Mouse (Mus musculus) MEL (cell line): ENCODE data around the gene Adamts14. TPM values are rescaled to one million over a fixed set of nuclear protein-coding genes. Genes with fewer than 3 reads are reported as not detected.

ENCODE experiments used
- DNase-seq: peaks from one replicate; pipeline ENCODE4 v3.0.0; 2011; ENCODE audit warnings: low read depth, low spot score
- H3K27ac ChIP-seq: 2 replicates; pipeline ENCODE4 v1.5.1; 2012; ENCODE audit warnings: low read depth, mild to moderate bottlenecking, control low read depth, low read length, moderate library complexity; ENCODE audit not compliant: control insufficient read depth
- H3K27me3 ChIP-seq, 2 experiments: fragments of 150-350 bp in 1 of 2; sonication (generic) in 1 of 2; 2 replicates each; pipeline ENCODE4 v1.6.1; 2012; ENCODE audit warnings: low read length in 2 of 2, mild to moderate bottlenecking in 2 of 2, improper control_type of control experiment in 1 of 2, moderate library complexity in 1 of 2; ENCODE audit not compliant: insufficient read depth in 2 of 2, control insufficient read depth in 1 of 2
- H3K36me3 ChIP-seq, 2 experiments: 2 replicates each; pipeline ENCODE4 v1.6.1; 2012 to 2014; ENCODE audit warnings: low read length in 2 of 2, improper control_type of control experiment in 1 of 2, inconsistent platforms in 1 of 2, mild to moderate bottlenecking in 1 of 2; ENCODE audit not compliant: insufficient read depth in 2 of 2, control insufficient read depth in 1 of 2
- H3K4me1 ChIP-seq, 2 experiments: fragments of 150-350 bp in 1 of 2; sonication (generic) in 1 of 2; 2 replicates each; pipeline ENCODE4 v1.6.1; 2012; ENCODE audit warnings: low read length in 2 of 2, improper control_type of control experiment in 1 of 2, mild to moderate bottlenecking in 1 of 2; ENCODE audit not compliant: insufficient read depth in 2 of 2, control insufficient read depth in 1 of 2
- H3K4me3 ChIP-seq, 2 experiments: fragments of 150-350 bp in 1 of 2; sonication (generic) in 1 of 2; 2 replicates each; pipeline ENCODE4 v1.5.1; 2012; ENCODE audit warnings: low read depth in 2 of 2, low read length in 2 of 2, mild to moderate bottlenecking in 2 of 2, moderate library complexity in 2 of 2, control low read depth in 1 of 2, improper control_type of control experiment in 1 of 2; ENCODE audit not compliant: control insufficient read depth in 1 of 2, insufficient read depth in 1 of 2
- H3K79me2 ChIP-seq: 2 replicates; pipeline ENCODE4 v1.6.1; 2012; ENCODE audit warnings: mild to moderate bottlenecking, low read length, moderate library complexity; ENCODE audit not compliant: control insufficient read depth, poor library complexity, insufficient read depth
- H3K9ac ChIP-seq: 2 replicates; pipeline ENCODE4 v1.6.1; 2012; ENCODE audit warnings: low read depth, mild to moderate bottlenecking, control low read depth, low read length, moderate library complexity; ENCODE audit not compliant: control insufficient read depth, poor library complexity, severe bottlenecking
- H3K9me3 ChIP-seq: fragments of 150-350 bp; sonication (generic); replicated peaks from 2 replicates; pipeline ENCODE4 v1.6.1; 2012; ENCODE audit warnings: mild to moderate bottlenecking, low read length, improper control_type of control experiment, moderate library complexity; ENCODE audit not compliant: insufficient read depth
- BHLHE40 ChIP-seq: IDR thresholded peaks from 2 replicates; pipeline ENCODE4 v1.6.1; 2012; ENCODE audit warnings: low read depth, mild to moderate bottlenecking, inconsistent platforms, low read length, improper control_type of control experiment, borderline replicate concordance
- CHD1 ChIP-seq: IDR thresholded peaks from 2 replicates; pipeline ENCODE4 v1.6.1; 2012; ENCODE audit warnings: low read depth, mild to moderate bottlenecking, inconsistent platforms, low read length, improper control_type of control experiment
- CTCF ChIP-seq, 3 experiments: IDR thresholded peaks in 2 of 3; conservative IDR thresholded peaks in 1 of 3; 2 replicates each; pipeline ENCODE4 v1.5.1; 2011 to 2012; ENCODE audit warnings: low read length in 3 of 3, low read depth in 2 of 3, mild to moderate bottlenecking in 2 of 3, improper control_type of control experiment in 1 of 3, inconsistent platforms in 1 of 3, mixed read lengths in 1 of 3, moderate library complexity in 1 of 3; ENCODE audit not compliant: control insufficient read depth in 1 of 3, insufficient read depth in 1 of 3, poor library complexity in 1 of 3, severe bottlenecking in 1 of 3
- ELF1 ChIP-seq: IDR thresholded peaks from 2 replicates; pipeline ENCODE4 v1.6.1; 2014; ENCODE audit warnings: low read depth, mild to moderate bottlenecking, inconsistent platforms, low read length, improper control_type of control experiment, moderate library complexity
- EP300 ChIP-seq, 2 experiments: IDR thresholded peaks; 2 replicates each; pipeline ENCODE4 v1.6.1; 2011; ENCODE audit warnings: improper control_type of control experiment in 2 of 2, low read length in 2 of 2, low read depth in 1 of 2, mild to moderate bottlenecking in 1 of 2
- ETS1 ChIP-seq: IDR thresholded peaks from 2 replicates; pipeline ENCODE4 v1.6.1; 2012; ENCODE audit warnings: low read depth, mild to moderate bottlenecking, inconsistent platforms, low read length, improper control_type of control experiment, moderate library complexity
- GABPA ChIP-seq: IDR thresholded peaks from 2 replicates; pipeline ENCODE4 v1.6.1; 2012; ENCODE audit warnings: low read depth, mild to moderate bottlenecking, inconsistent platforms, low read length, improper control_type of control experiment, moderate library complexity
- GATA1 ChIP-seq: IDR thresholded peaks from 2 replicates; pipeline ENCODE4 v1.6.1; 2011; ENCODE audit warnings: low read depth, low read length, improper control_type of control experiment
- JUND ChIP-seq: IDR thresholded peaks from 2 replicates; pipeline ENCODE4 v1.6.1; 2011; ENCODE audit warnings: low read depth, mild to moderate bottlenecking, improper control_type of control experiment, low read length
- KAT2A ChIP-seq: conservative IDR thresholded peaks from 2 replicates; pipeline ENCODE4 v1.6.1; 2012; ENCODE audit warnings: low read depth, low read length, improper control_type of control experiment, inconsistent platforms
- MAX ChIP-seq: IDR thresholded peaks from 2 replicates; pipeline ENCODE4 v1.6.1; 2011; ENCODE audit warnings: low read length, improper control_type of control experiment
- MAZ ChIP-seq: IDR thresholded peaks from 2 replicates; pipeline ENCODE4 v1.6.1; 2012; ENCODE audit warnings: low read depth, mild to moderate bottlenecking, inconsistent platforms, low read length, improper control_type of control experiment
- MEF2A ChIP-seq: IDR thresholded peaks from 2 replicates; pipeline ENCODE4 v1.6.1; 2014; ENCODE audit warnings: low read depth, mild to moderate bottlenecking, inconsistent platforms, low read length, improper control_type of control experiment; ENCODE audit not compliant: poor library complexity, insufficient replicate concordance, severe bottlenecking; ENCODE audit errors: extremely low read depth
- MYB ChIP-seq: IDR thresholded peaks from 2 replicates; pipeline ENCODE4 v1.6.1; 2011; ENCODE audit warnings: mild to moderate bottlenecking, low read depth, low read length, improper control_type of control experiment
- MYC ChIP-seq: IDR thresholded peaks from 2 replicates; pipeline ENCODE4 v1.6.1; 2011; ENCODE audit warnings: low read depth, mild to moderate bottlenecking, low read length, improper control_type of control experiment, moderate library complexity
- NRF1 ChIP-seq: IDR thresholded peaks from 2 replicates; pipeline ENCODE4 v1.6.1; 2014; ENCODE audit warnings: low read depth, mild to moderate bottlenecking, inconsistent platforms, low read length, improper control_type of control experiment, moderate library complexity; ENCODE audit not compliant: poor library complexity, insufficient read depth, severe bottlenecking
- POLR2A ChIP-seq, 2 experiments: IDR thresholded peaks; 2 replicates each; pipeline ENCODE4 v1.6.1; 2011 to 2012; ENCODE audit warnings: low read length in 2 of 2, mild to moderate bottlenecking in 2 of 2, control low read depth in 1 of 2, improper control_type of control experiment in 1 of 2, low read depth in 1 of 2, moderate library complexity in 1 of 2; ENCODE audit not compliant: control insufficient read depth in 1 of 2, insufficient read depth in 1 of 2, poor library complexity in 1 of 2
- RAD21 ChIP-seq: IDR thresholded peaks from 2 replicates; pipeline ENCODE4 v1.6.1; 2011; ENCODE audit warnings: mild to moderate bottlenecking, low read depth, low read length, improper control_type of control experiment
- RCOR1 ChIP-seq: IDR thresholded peaks from 2 replicates; pipeline ENCODE4 v1.6.1; 2012; ENCODE audit warnings: low read depth, mild to moderate bottlenecking, inconsistent platforms, low read length, improper control_type of control experiment
- SMC3 ChIP-seq: IDR thresholded peaks from 2 replicates; pipeline ENCODE4 v1.6.1; 2011; ENCODE audit warnings: low read depth, low read length, improper control_type of control experiment
- TBP ChIP-seq: IDR thresholded peaks from 2 replicates; pipeline ENCODE4 v1.8.0; 2011; ENCODE audit warnings: low read depth, low read length, improper control_type of control experiment
- TCF12 ChIP-seq: IDR thresholded peaks from 2 replicates; pipeline ENCODE4 v1.6.1; 2014; ENCODE audit warnings: low read depth, mild to moderate bottlenecking, inconsistent platforms, low read length, improper control_type of control experiment, moderate library complexity
- UBTF ChIP-seq: IDR thresholded peaks from 2 replicates; pipeline ENCODE4 v1.6.1; 2012; ENCODE audit warnings: low read depth, mild to moderate bottlenecking, inconsistent platforms, low read length, improper control_type of control experiment, moderate library complexity, borderline replicate concordance; ENCODE audit not compliant: insufficient read depth
- USF1 ChIP-seq: IDR thresholded peaks from 2 replicates; pipeline ENCODE4 v1.6.1; 2014; ENCODE audit warnings: low read depth, mild to moderate bottlenecking, inconsistent platforms, low read length, improper control_type of control experiment, moderate library complexity
- USF2 ChIP-seq, 2 experiments: IDR thresholded peaks; 2 replicates each; pipeline ENCODE4 v1.6.1; 2011 to 2012; ENCODE audit warnings: improper control_type of control experiment in 2 of 2, low read length in 2 of 2, borderline replicate concordance in 1 of 2, inconsistent platforms in 1 of 2, low read depth in 1 of 2, mild to moderate bottlenecking in 1 of 2; ENCODE audit not compliant: insufficient read depth in 1 of 2
- ZC3H11A ChIP-seq: IDR thresholded peaks from 2 replicates; pipeline ENCODE4 v1.6.1; 2012; ENCODE audit warnings: low read depth, mild to moderate bottlenecking, inconsistent platforms, low read length, improper control_type of control experiment
- ZKSCAN1 ChIP-seq: IDR thresholded peaks from 2 replicates; pipeline ENCODE4 v1.6.1; 2012; ENCODE audit warnings: low read depth, mild to moderate bottlenecking, inconsistent platforms, low read length, improper control_type of control experiment, moderate library complexity
- ZMIZ1 ChIP-seq: IDR thresholded peaks from 2 replicates; pipeline ENCODE4 v1.6.1; 2012; ENCODE audit warnings: low read depth, mild to moderate bottlenecking, inconsistent platforms, low read length, improper control_type of control experiment, moderate library complexity
- ZNF384 ChIP-seq: IDR thresholded peaks from 2 replicates; pipeline ENCODE4 v1.6.1; 2012; ENCODE audit warnings: low read depth, mild to moderate bottlenecking, inconsistent platforms, low read length, improper control_type of control experiment
- polyA plus RNA-seq, 2 experiments: library from polyadenylated mRNA; stranded (reverse) in 1 of 2; unstranded in 1 of 2; fragments of >175 nt in 1 of 2; fragments of >200 nt in 1 of 2; gene quantifications; 2 replicates each; pipeline versions ENCODE4 v1.2.1 to v1.2.4; 2012; ENCODE audit warnings: low replicate concordance in 2 of 2, low read depth in 1 of 2; ENCODE audit not compliant: insufficient read length in 2 of 2, insufficient read depth in 1 of 2, missing spikeins in 1 of 2
- total RNA-seq: library from RNA; depleted of rRNA; stranded (reverse); fragments of 300-350 nt; gene quantifications from 2 replicates; pipeline ENCODE4 v1.2.3, GENCODE M21; 2012

Adamts14 gene
- total and polyA plus RNA-seq, 3 experiments: not detected

- Histone ChIP-seq H3K36me3 (no peaks in the 10 kb centered on the region), H3K9me3 (no peaks in the 10 kb centered on the region), H3K9ac (no peak overlapping the region), H3K79me2 (no peaks in the 10 kb centered on the region), H3K4me1 (peaks cover 0 to 5% of the 10 kb centered on the region in 2 experiments; a peak in 1 of 4 replicates), H3K27me3 (no peaks in the 10 kb centered on the region), H3K27ac (no peak overlapping the region), H3K4me3 (no peak overlapping the region)
- TF ChIP-seq USF1 (no peak), USF2 (IDR thresholded peaks at IDR 0.05; ENCODE audit: borderline replicate concordance in 1 of 2, insufficient read depth in 1 of 2, low read depth in 1 of 2, low read length in 2 of 2) (no peak), EP300 (IDR thresholded peaks at IDR 0.05; ENCODE audit: low read depth in 1 of 2, low read length in 2 of 2) (no peak), ETS1 (no peak), ZNF384 (no peak), RAD21 (peak; percentile 32), POLR2A (IDR thresholded peaks at IDR 0.05; ENCODE audit: control insufficient read depth in 1 of 2, insufficient read depth in 1 of 2, low read depth in 1 of 2, low read length in 2 of 2, poor library complexity in 1 of 2) (no peak), NRF1 (no peak), KAT2A (no peak), GATA1 (no peak), MEF2A (no peak), RCOR1 (no peak), ZKSCAN1 (no peak), MYB (no peak), GABPA (no peak), JUND (no peak), CHD1 (no peak), TBP (no peak), BHLHE40 (peak; percentile 92), ELF1 (no peak), CTCF (IDR thresholded peaks at IDR 0.05 in 2 of 3, conservative IDR thresholded peaks at IDR 0.05 in 1 of 3; ENCODE audit: control insufficient read depth in 1 of 3, insufficient read depth in 1 of 3, low read depth in 2 of 3, low read length in 3 of 3, poor library complexity in 1 of 3, severe bottlenecking in 1 of 3) (peak; percentile 66 to 84 (median 66)), MAZ (no peak), MAX (peak; percentile 78), MYC (peak; percentile 76), TCF12 (no peak), ZC3H11A (no peak), ZMIZ1 (no peak), SMC3 (peak; percentile 36), UBTF (no peak)
- DNase-seq: peak; percentile 67
Observed at GRCm38 (mm10) chr10:61211743-61212142, 61.5 kb downstream of the Adamts14 start.
